Mouse (Mus musculus) embryonic facial prominence, embryonic 13.5 days (tissue): ENCODE measurements around the gene Krtap10-4. TPM values are rescaled to one million over a fixed set of nuclear protein-coding genes. Genes with fewer than 3 reads are reported as not detected.
"Not testable (repeated sequence)": the region's sequence is repeated elsewhere in the genome, so short reads cannot be mapped to it uniquely, and the experiment has no call there.

Experiments
- ATAC-seq: fragments of 200-750 bp; cut with Nextera tagmentation; 2 replicates; pipeline ENCODE4 v1.8.0; 2017; ENCODE audit warnings: low read depth; ENCODE audit not compliant: insufficient number of reproducible peaks, insufficient read depth, low FRiP score, low TSS enrichment
- H3K27ac ChIP-seq: fragments of 300-500 bp; sonication (generic); 2 replicates; pipeline ENCODE4 v1.5.1; 2015; ENCODE audit warnings: moderate library complexity, mild to moderate bottlenecking, inconsistent platforms
- H3K27me3 ChIP-seq: fragments of 300-500 bp; sonication (generic); 2 replicates; pipeline ENCODE4 v1.6.1; 2015; ENCODE audit warnings: mild to moderate bottlenecking, inconsistent platforms
- H3K36me3 ChIP-seq: fragments of 300-500 bp; sonication (generic); 2 replicates; pipeline ENCODE4 v1.6.1; 2015; ENCODE audit warnings: mild to moderate bottlenecking, inconsistent platforms
- H3K4me1 ChIP-seq: fragments of 300-500 bp; sonication (generic); 2 replicates; pipeline ENCODE4 v1.6.1; 2015; ENCODE audit warnings: inconsistent platforms
- H3K4me2 ChIP-seq: fragments of 300-500 bp; sonication (generic); 2 replicates; pipeline ENCODE4 v1.6.1; 2015; ENCODE audit warnings: moderate library complexity, mild to moderate bottlenecking, inconsistent platforms
- H3K4me3 ChIP-seq: fragments of 300-500 bp; sonication (generic); 2 replicates; pipeline ENCODE4 v1.5.1; 2015; ENCODE audit warnings: mild to moderate bottlenecking, inconsistent platforms
- H3K9ac ChIP-seq: fragments of 300-500 bp; sonication (generic); 2 replicates; pipeline ENCODE4 v1.6.1; 2015; ENCODE audit warnings: mild to moderate bottlenecking, inconsistent platforms
- H3K9me3 ChIP-seq: fragments of 300-500 bp; sonication (generic); 2 replicates; pipeline ENCODE4 v1.6.1; 2016; ENCODE audit warnings: inconsistent platforms
- WGBS: fragments of 180-500 bp; shearing (Covaris S2); methylation state at CpG from one replicate; pipeline ENCODE4 v1.1.7; 2015; ENCODE audit warnings: mixed read lengths; 5-methylcytosine and 5-hydroxymethylcytosine counted together
- polyA plus RNA-seq: library from polyadenylated mRNA; unstranded; fragments of >200 nt; fragmentation: Nextera tagmentation; extraction: Ambion mirVana; gene quantifications from 2 replicates; pipeline ENCODE4 v1.2.1, GENCODE M21; 2015

Krtap10-4 gene
- polyA plus RNA-seq, 1 experiment from 2014 or later: not detected

DNA sequence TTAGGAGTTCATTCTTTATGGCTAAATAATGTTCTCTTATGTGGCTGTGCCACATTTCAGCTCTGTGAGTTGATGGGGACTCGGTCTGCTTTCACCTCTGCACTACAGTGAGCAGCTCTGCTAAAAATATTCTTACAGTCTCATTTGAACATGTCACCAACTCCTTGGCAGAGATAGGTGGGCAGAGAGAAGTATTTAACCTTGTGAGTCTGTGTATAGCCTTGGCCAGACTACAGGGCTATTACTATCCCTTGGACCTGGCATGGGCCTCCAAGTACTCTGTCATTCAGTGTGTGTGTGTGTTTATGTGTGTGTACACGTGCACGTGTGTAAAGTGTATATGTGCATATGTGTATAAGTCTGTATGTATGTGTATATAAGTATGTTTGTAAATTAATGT is 43.5 kb downstream of the Krtap10-4 start:
- WGBS: 78% methylated on average over 3 of the region's 3 CpGs
- H3K4me1 ChIP-seq, H3K4me2 ChIP-seq, H3K9ac ChIP-seq, ATAC-seq, H3K36me3 ChIP-seq, H3K9me3 ChIP-seq, H3K27ac ChIP-seq, H3K27me3 ChIP-seq, H3K4me3 ChIP-seq: not testable (repeated sequence)

DNA sequence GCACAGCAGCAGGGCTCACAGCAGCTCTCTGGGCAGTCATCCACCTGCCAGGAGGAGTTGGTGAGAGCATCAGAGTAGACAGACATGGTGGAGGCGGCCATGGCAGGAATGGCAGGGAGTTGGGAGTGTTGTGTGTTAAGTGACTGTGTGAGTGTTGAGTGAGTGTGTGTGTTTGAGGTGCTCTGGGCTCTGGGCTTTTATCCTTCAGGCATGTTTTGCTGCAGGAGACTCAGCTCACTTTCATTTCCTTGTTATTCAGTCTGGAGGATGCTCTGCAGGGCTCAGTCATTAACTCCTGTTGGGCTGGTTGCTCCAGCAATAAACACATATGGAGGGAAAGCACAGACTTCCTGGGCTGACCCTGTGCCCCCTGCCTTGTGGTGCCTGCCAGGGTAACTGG is 44.5 kb downstream of the Krtap10-4 start, which contains the start of gene Gm3250:
TSS of gene Gm3250 (minus strand) at position 101 of the 400 bp plus-strand sequence.
- not testable (repeated sequence) for H3K4me2 ChIP-seq, H3K9me3 ChIP-seq, H3K36me3 ChIP-seq, H3K27me3 ChIP-seq, ATAC-seq, H3K27ac ChIP-seq, H3K4me1 ChIP-seq, H3K9ac ChIP-seq, H3K4me3 ChIP-seq
- WGBS: 60% methylated on average over 1 of the region's 1 CpGs

DNA sequence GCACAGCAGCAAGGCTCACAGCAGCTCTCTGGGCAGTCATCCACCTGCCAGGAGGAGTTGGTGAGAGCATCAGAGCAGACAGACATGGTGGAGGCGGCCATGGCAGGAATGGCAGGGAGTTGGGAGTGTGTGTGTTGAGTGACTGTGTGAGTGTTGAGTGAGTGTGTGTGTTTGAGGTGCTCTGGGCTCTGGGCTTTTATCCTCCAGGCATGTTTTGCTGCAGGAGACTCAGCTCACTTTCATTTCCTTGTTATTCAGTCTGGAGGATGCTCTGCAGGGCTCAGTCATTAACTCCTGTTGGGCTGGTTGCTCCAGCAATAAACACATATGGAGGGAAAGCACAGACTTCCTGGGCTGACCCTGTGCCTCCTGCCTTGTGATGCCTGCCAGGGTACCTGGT is 50.1 kb downstream of the Krtap10-4 start, which contains the start of gene Gm7138:
TSS of gene Gm7138 (minus strand) at position 101 of the 400 bp plus-strand sequence.
- not testable (repeated sequence) for H3K4me3 ChIP-seq, H3K27ac ChIP-seq, H3K27me3 ChIP-seq, ATAC-seq, H3K4me2 ChIP-seq, H3K9me3 ChIP-seq, H3K9ac ChIP-seq, H3K36me3 ChIP-seq, H3K4me1 ChIP-seq
- 47% methylated on average over 1 of the region's 1 CpGs for WGBS

Other genes with a start within 250 kb of the Krtap10-4 start
- gene Pttg1ip, start 245.4 kb downstream of the Krtap10-4 start, polyA plus RNA-seq: 104 and 109 TPM in 2 replicates
- gene Sumo3, start 221.0 kb downstream of the Krtap10-4 start, polyA plus RNA-seq: 393 and 397 TPM in 2 replicates
- 2.6 and 4.1 TPM in 2 replicates for gene Gm49325, start 220.9 kb downstream of the Krtap10-4 start, polyA plus RNA-seq
- gene Ube2g2, start 204.8 kb downstream of the Krtap10-4 start, polyA plus RNA-seq: 76.4 and 80.3 TPM in 2 replicates
- gene Tspear, start 140.5 kb downstream of the Krtap10-4 start, polyA plus RNA-seq: 1.3 and 2.2 TPM in 2 replicates
- gene Gm19402, start 136.3 kb downstream of the Krtap10-4 start, polyA plus RNA-seq: not detected in 2 replicates
- not detected in 2 replicates for gene Gm9508, start 129.9 kb downstream of the Krtap10-4 start, polyA plus RNA-seq
- gene Gm10272, start 120.5 kb downstream of the Krtap10-4 start, polyA plus RNA-seq: not detected in 2 replicates
- 0.72 and 1.5 TPM in 2 replicates for gene Gm10024, start 115.6 kb downstream of the Krtap10-4 start, polyA plus RNA-seq
- gene Gm10142, start 111.3 kb downstream of the Krtap10-4 start, polyA plus RNA-seq: not detected in 2 replicates
- gene Krtap12-1, start 106.5 kb downstream of the Krtap10-4 start, polyA plus RNA-seq: not detected in 2 replicates
- not detected in 2 replicates for gene Gm10100, start 100.6 kb downstream of the Krtap10-4 start, polyA plus RNA-seq
- gene Gm18596, start 84.5 kb downstream of the Krtap10-4 start, polyA plus RNA-seq: not detected in 2 replicates
- gene Gm9736, start 75.7 kb downstream of the Krtap10-4 start, polyA plus RNA-seq: 0.42 TPM in 1 of 2 replicates, not detected in the other
- gene Gm3233, start 67.4 kb downstream of the Krtap10-4 start, polyA plus RNA-seq: not detected in 2 replicates
- not detected in 2 replicates for gene Gm3238, start 55.8 kb downstream of the Krtap10-4 start, polyA plus RNA-seq
- gene Gm7138, start 50.2 kb downstream of the Krtap10-4 start, polyA plus RNA-seq: not detected in 2 replicates
- not detected in 2 replicates for gene Gm3250, start 44.6 kb downstream of the Krtap10-4 start, polyA plus RNA-seq
- gene Gm7137, start 38.9 kb downstream of the Krtap10-4 start, polyA plus RNA-seq: not detected in 2 replicates
- gene Gm9639, start 32.0 kb downstream of the Krtap10-4 start, polyA plus RNA-seq: not detected in 2 replicates
- not detected in 2 replicates for gene Gm19668, start 28.0 kb downstream of the Krtap10-4 start, polyA plus RNA-seq
- not detected in 2 replicates for gene Gm9507, start 15.3 kb downstream of the Krtap10-4 start, polyA plus RNA-seq
- not detected in 2 replicates for gene Gm2696, start 12.4 kb downstream of the Krtap10-4 start, polyA plus RNA-seq
- not detected in 2 replicates for gene Krtap10-10, start 8.9 kb upstream of the Krtap10-4 start, polyA plus RNA-seq
- gene Gm36176, start 19.7 kb upstream of the Krtap10-4 start, polyA plus RNA-seq: not detected in 2 replicates
- not detected in 2 replicates for gene Gm10318, start 25.8 kb upstream of the Krtap10-4 start, polyA plus RNA-seq
- gene Gm3285, start 34.9 kb upstream of the Krtap10-4 start, polyA plus RNA-seq: not detected in 2 replicates
- 4.2 and 5.1 TPM in 2 replicates for gene Lrrc3, start 75.4 kb upstream of the Krtap10-4 start, polyA plus RNA-seq
- gene Trpm2, start 143.5 kb upstream of the Krtap10-4 start, polyA plus RNA-seq: 0.21 and 0.44 TPM in 2 replicates
- gene 1810043G02Rik, start 151.4 kb upstream of the Krtap10-4 start, polyA plus RNA-seq: 28.6 and 31.7 TPM in 2 replicates
- 140 and 145 TPM in 2 replicates for gene Pfkl, start 183.0 kb upstream of the Krtap10-4 start, polyA plus RNA-seq
- 0.44 and 0.56 TPM in 2 replicates for gene Dnmt3l, start 214.9 kb upstream of the Krtap10-4 start, polyA plus RNA-seq
- 0.39 and 0.59 TPM in 2 replicates for gene Aire, start 216.5 kb upstream of the Krtap10-4 start, polyA plus RNA-seq
- 3.0 and 4.4 TPM in 2 replicates for gene Icosl, start 242.2 kb upstream of the Krtap10-4 start, polyA plus RNA-seq